Mouse (Mus musculus) stomach, embryonic 15.5 days (tissue): Measurements from ENCODE around the gene Raver1. TPM values are rescaled to one million over a fixed set of nuclear protein-coding genes. Genes with fewer than 3 reads are reported as not detected.

ENCODE experiments used
- ATAC-seq: fragments of 200-750 bp; cut with Nextera tagmentation; 2 replicates; pipeline ENCODE4 v1.8.0; 2017; ENCODE audit warnings: low read depth, moderate number of reproducible peaks, moderate TSS enrichment; ENCODE audit not compliant: insufficient read depth, low FRiP score
- H3K27ac ChIP-seq: fragments of 300-500 bp; sonication (generic); 2 replicates; pipeline ENCODE4 v1.5.1; 2015; ENCODE audit warnings: mild to moderate bottlenecking, inconsistent platforms
- H3K27me3 ChIP-seq: fragments of 300-500 bp; sonication (generic); replicated peaks from 2 replicates; pipeline ENCODE4 v1.6.1; 2015; ENCODE audit warnings: inconsistent platforms
- H3K36me3 ChIP-seq: fragments of 300-500 bp; sonication (generic); 2 replicates; pipeline ENCODE4 v1.6.1; 2015; ENCODE audit warnings: inconsistent platforms
- H3K4me1 ChIP-seq: fragments of 300-500 bp; sonication (generic); 2 replicates; pipeline ENCODE4 v1.6.1; 2015; ENCODE audit warnings: inconsistent platforms
- H3K4me2 ChIP-seq: fragments of 300-500 bp; sonication (generic); 2 replicates; pipeline ENCODE4 v1.6.1; 2015; ENCODE audit warnings: mild to moderate bottlenecking, inconsistent platforms
- H3K4me3 ChIP-seq: fragments of 300-500 bp; sonication (generic); replicated peaks from 2 replicates; pipeline ENCODE4 v1.5.1; 2015; ENCODE audit warnings: inconsistent platforms
- H3K9ac ChIP-seq: fragments of 300-500 bp; sonication (generic); 2 replicates; pipeline ENCODE4 v1.6.1; 2015; ENCODE audit warnings: inconsistent platforms
- H3K9me3 ChIP-seq: fragments of 300-500 bp; sonication (generic); 2 replicates; pipeline ENCODE4 v1.6.1; 2016; ENCODE audit warnings: inconsistent platforms
- WGBS: fragments of 180-500 bp; shearing (Covaris S2); methylation state at CpG from one replicate; pipeline ENCODE4 v1.1.7; 2015; 5-methylcytosine and 5-hydroxymethylcytosine counted together
- polyA plus RNA-seq: library from polyadenylated mRNA; unstranded; fragments of >200 nt; fragmentation: Nextera tagmentation; extraction: Ambion mirVana; gene quantifications from 2 replicates; pipeline ENCODE4 v1.2.1, GENCODE M21; 2015

Gene Raver1
- polyA plus RNA-seq, 1 experiment from 2014 or later: 48.3 TPM

- Histone ChIP-seq H3K4me3 (no peak overlapping the region), H3K4me1 (no peaks in the 10 kb centered on the region), H3K4me2 (peak overlapping the region; percentile 8; the same call in 1 of the 2 replicates), H3K9ac (no peak overlapping the region; the same call in 1 of the 2 replicates), H3K27ac (no peak overlapping the region), H3K36me3 (no peaks in the 10 kb centered on the region), H3K9me3 (no peaks in the 10 kb centered on the region), H3K27me3 (no peaks in the 10 kb centered on the region)
- ATAC-seq: no peak
- WGBS: 37% methylated on average over 15 of the region's 15 CpGs
Measured at GRCm38 (mm10) chr9:21100447-21101161, 8.8 kb upstream of the Raver1 start.

- no peak overlapping the region for H3K9ac ChIP-seq
- no peak overlapping the region for H3K4me2 ChIP-seq
- H3K4me1 ChIP-seq: no peaks in the 10 kb centered on the region
- no peak for ATAC-seq
- no peaks in the 10 kb centered on the region for H3K9me3 ChIP-seq
- H3K4me3 ChIP-seq: no peak overlapping the region
- H3K36me3 ChIP-seq: no peaks in the 10 kb centered on the region
- WGBS: 62% methylated on average over 8 of the region's 8 CpGs
- no peaks in the 10 kb centered on the region for H3K27me3 ChIP-seq
- H3K27ac ChIP-seq: no peak overlapping the region
Measured at GRCm38 (mm10) chr9:21097793-21098192, 6.0 kb upstream of the Raver1 start.

GRCm38 (mm10) chr9:21095958-21096357 lies 4.2 kb upstream of the Raver1 start:
- Histone ChIP-seq H3K9me3 (no peaks in the 10 kb centered on the region), H3K27me3 (no peaks in the 10 kb centered on the region), H3K4me3 (no peak overlapping the region), H3K4me1 (peaks cover under 1% of the 10 kb centered on the region; the same call in 1 of the 2 replicates), H3K4me2 (no peak overlapping the region), H3K27ac (no peak overlapping the region), H3K36me3 (no peaks in the 10 kb centered on the region), H3K9ac (no peak overlapping the region)
- 87% methylated on average over 4 of the region's 4 CpGs for WGBS
- ATAC-seq: no peak

GRCm38 (mm10) chr9:21093423-21093822 lies 1.6 kb upstream of the Raver1 start:
- Histone ChIP-seq H3K4me1 (peaks cover 11% of the 10 kb centered on the region), H3K27me3 (no peaks in the 10 kb centered on the region), H3K9me3 (no peaks in the 10 kb centered on the region), H3K27ac (no peak overlapping the region), H3K36me3 (peaks cover 19% of the 10 kb centered on the region), H3K9ac (no peak overlapping the region), H3K4me2 (no peak overlapping the region), H3K4me3 (no peak overlapping the region)
- no peak for ATAC-seq
- WGBS: 93% methylated on average over 9 of the region's 9 CpGs

- peaks cover 11% of the 10 kb centered on the region for H3K4me1 ChIP-seq
- ATAC-seq: peak; percentile 3; the same call in 1 of the 2 replicates
- WGBS: 2% methylated on average over 24 of the region's 24 CpGs
- no peaks in the 10 kb centered on the region for H3K27me3 ChIP-seq
- H3K36me3 ChIP-seq: peaks cover 35% of the 10 kb centered on the region
- H3K9ac ChIP-seq: peak overlapping the region; percentile 62
- peak overlapping the region; percentile 75 for H3K4me3 ChIP-seq
- H3K27ac ChIP-seq: peak overlapping the region; percentile 92
- peak overlapping the region; percentile 71 for H3K4me2 ChIP-seq
- H3K9me3 ChIP-seq: no peaks in the 10 kb centered on the region
Measured at GRCm38 (mm10) chr9:21090972-21091706, 669 bp downstream of the Raver1 start.

DNA sequence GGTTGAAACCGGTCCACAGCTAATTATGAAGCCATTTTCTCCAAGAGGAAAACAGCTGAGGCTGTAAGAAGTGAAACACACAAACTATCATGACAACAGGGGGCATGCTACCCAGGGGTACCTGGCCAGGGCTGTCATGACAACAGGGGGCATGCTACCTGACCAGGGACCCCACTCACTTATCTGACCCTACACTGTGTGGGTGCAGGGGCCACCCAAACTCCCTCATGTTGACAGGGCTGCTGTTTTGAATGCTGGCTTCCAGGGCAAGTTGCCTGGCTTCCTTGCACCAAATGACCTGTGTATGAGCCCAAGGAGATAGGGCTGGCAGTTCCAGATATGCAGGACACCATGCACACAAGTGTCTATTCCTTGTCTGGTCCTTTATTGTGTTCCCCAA lies 1.3 kb downstream of the Raver1 start:
- H3K27me3 ChIP-seq: no peaks in the 10 kb centered on the region
- WGBS: 85% methylated on average over 1 of the region's 1 CpGs
- ATAC-seq: no peak
- no peaks in the 10 kb centered on the region for H3K9me3 ChIP-seq
- H3K4me2 ChIP-seq: peak overlapping the region; percentile 71
- H3K27ac ChIP-seq: peak overlapping the region; percentile 92; the same call in 1 of the 2 replicates
- H3K4me1 ChIP-seq: peaks cover 11% of the 10 kb centered on the region
- peak overlapping the region; percentile 62; the same call in 1 of the 2 replicates for H3K9ac ChIP-seq
- peaks cover 41% of the 10 kb centered on the region for H3K36me3 ChIP-seq
- H3K4me3 ChIP-seq: peak overlapping the region; percentile 75

DNA sequence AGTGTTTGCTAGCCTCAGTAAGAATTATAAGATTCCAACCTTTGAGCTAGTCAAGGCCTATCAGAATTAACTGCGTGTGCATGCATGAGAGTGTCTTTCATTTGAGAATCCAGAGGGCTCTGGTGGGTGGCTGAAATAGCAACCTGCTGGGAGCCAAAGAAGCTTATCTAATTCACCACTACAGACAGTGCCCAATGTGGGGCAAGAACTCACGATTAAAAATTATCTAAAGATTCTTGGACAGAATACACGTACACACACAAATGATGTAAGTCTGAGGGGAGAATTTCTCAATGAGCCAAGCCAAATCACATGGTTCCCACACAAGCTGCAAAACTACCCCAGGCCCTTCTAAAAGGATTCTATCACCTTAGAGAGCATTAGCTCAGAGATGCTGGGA lies 8.5 kb downstream of the Raver1 start:
- peaks cover 81% of the 10 kb centered on the region for H3K36me3 ChIP-seq
- no peaks in the 10 kb centered on the region for H3K9me3 ChIP-seq
- H3K27me3 ChIP-seq: no peaks in the 10 kb centered on the region
- H3K9ac ChIP-seq: no peak overlapping the region
- H3K4me2 ChIP-seq: no peak overlapping the region
- H3K4me1 ChIP-seq: no peaks in the 10 kb centered on the region
- no peak for ATAC-seq
- no peak overlapping the region for H3K27ac ChIP-seq
- H3K4me3 ChIP-seq: no peak overlapping the region
- WGBS: 85% methylated on average over 3 of the region's 3 CpGs

- Histone ChIP-seq H3K9me3 (no peaks in the 10 kb centered on the region), H3K4me3 (no peak overlapping the region), H3K27me3 (no peaks in the 10 kb centered on the region), H3K4me1 (no peaks in the 10 kb centered on the region), H3K36me3 (peaks cover 83% of the 10 kb centered on the region), H3K27ac (no peak overlapping the region), H3K9ac (no peak overlapping the region), H3K4me2 (no peak overlapping the region)
- ATAC-seq: no peak
- WGBS: 89% methylated on average over 9 of the region's 9 CpGs
Measured at GRCm38 (mm10) chr9:21081127-21081526, 10.7 kb downstream of the Raver1 start.

GRCm38 (mm10) chr9:21075625-21076024 lies 16.2 kb downstream of the Raver1 start:
- Histone ChIP-seq H3K27ac (no peak overlapping the region), H3K9me3 (no peaks in the 10 kb centered on the region), H3K36me3 (peaks cover 48% of the 10 kb centered on the region), H3K4me3 (no peak overlapping the region), H3K4me1 (peaks cover 15% of the 10 kb centered on the region), H3K9ac (no peak overlapping the region), H3K4me2 (no peak overlapping the region), H3K27me3 (no peaks in the 10 kb centered on the region)
- ATAC-seq: no peak
- WGBS: 90% methylated on average over 3 of the region's 3 CpGs

- Histone ChIP-seq H3K9ac (no peak overlapping the region), H3K27ac (peak overlapping the region; percentile 52; the same call in 1 of the 2 replicates), H3K4me3 (no peak overlapping the region), H3K27me3 (no peaks in the 10 kb centered on the region), H3K4me1 (peaks cover 15% of the 10 kb centered on the region), H3K36me3 (peaks cover 39% of the 10 kb centered on the region), H3K9me3 (no peaks in the 10 kb centered on the region), H3K4me2 (no peak overlapping the region)
- WGBS: 81% methylated on average over 1 of the region's 1 CpGs
- no peak for ATAC-seq
Measured at GRCm38 (mm10) chr9:21074173-21074572, 17.6 kb downstream of the Raver1 start.

- Histone ChIP-seq H3K9me3 (no peaks in the 10 kb centered on the region), H3K27me3 (no peaks in the 10 kb centered on the region), H3K4me2 (peak within 1 kb of the TSS; percentile 91), H3K27ac (peak within 1 kb of the TSS; percentile 52), H3K9ac (peak within 1 kb of the TSS; percentile 90), H3K4me3 (peak within 1 kb of the TSS; percentile 93), H3K36me3 (peaks cover 31% of the 10 kb centered on the region), H3K4me1 (peaks cover 15% of the 10 kb centered on the region)
- peak; percentile 94 for ATAC-seq
- WGBS: 2% methylated on average over 58 of the region's 58 CpGs
Measured at GRCm38 (mm10) chr9:21073044-21073840, 18.6 kb downstream of the Raver1 start, which contains the start of the genes Gm49373 and Fdx1l. TSS of gene Gm49373 (minus strand) at chr9:21073096. TSS of gene Fdx1l (minus strand) at chr9:21073614.
